Mouse (Mus musculus): ENCODE measurements at regions not wholly inside any gene's neighbourhood (a gene's known extent, or its start where the extent isn't known, plus 50 kb on each side); places are given as distances from the start of the nearest gene placed in this dataset.

- no peak for DNase-seq (ENCODE audit: low read depth, low spot score)
Measured at GRCm38 (mm10) chr2:79510485-79511094, 54.0 kb upstream of the Cerkl start.

GRCm38 (mm10) chr2:79511108-79511507 lies 54.5 kb upstream of the Cerkl start:
- no peak for DNase-seq (ENCODE audit: low read depth, low spot score)

GRCm38 (mm10) chr2:79511676-79512323 lies 55.2 kb upstream of the Cerkl start:
- peak; percentile 82 for DNase-seq (ENCODE audit: low read depth, low spot score)

- no peak for DNase-seq (ENCODE audit: low read depth, low spot score)
Measured at GRCm38 (mm10) chr2:79512374-79512773, 55.8 kb upstream of the Cerkl start.

GRCm38 (mm10) chr2:79513726-79514125 lies 57.1 kb upstream of the Cerkl start:
- no peak for DNase-seq (ENCODE audit: low read depth, low spot score)

- no peak for DNase-seq (ENCODE audit: low read depth, low spot score)
Measured at GRCm38 (mm10) chr2:79518046-79518750, 61.6 kb upstream of the Cerkl start.

- no peak for DNase-seq (ENCODE audit: low read depth, low spot score)
Measured at GRCm38 (mm10) chr2:79519799-79520449, 63.3 kb upstream of the Cerkl start.

GRCm38 (mm10) chr2:79523441-79523840 lies 66.9 kb upstream of the Cerkl start:
- no peak for DNase-seq (ENCODE audit: low read depth, low spot score)

GRCm38 (mm10) chr2:79527529-79527928 lies 70.9 kb upstream of the Cerkl start:
- no peak for DNase-seq (ENCODE audit: low read depth, low spot score)

GRCm38 (mm10) chr2:79528347-79528990 lies 71.9 kb upstream of the Cerkl start:
- no peak for DNase-seq (ENCODE audit: low read depth, low spot score)

GRCm38 (mm10) chr2:79529185-79529584 lies 72.6 kb upstream of the Cerkl start:
- DNase-seq (ENCODE audit: low read depth, low spot score): no peak

- no peak for DNase-seq (ENCODE audit: low read depth, low spot score)
Measured at GRCm38 (mm10) chr2:79532610-79533160, 76.1 kb upstream of the Cerkl start.

GRCm38 (mm10) chr2:79537126-79537875 lies 80.7 kb upstream of the Cerkl start:
- DNase-seq (ENCODE audit: low read depth, low spot score): no peak

- no peak for DNase-seq (ENCODE audit: low read depth, low spot score)
Measured at GRCm38 (mm10) chr2:79540384-79540783, 83.8 kb upstream of the Cerkl start.

- no peak for DNase-seq (ENCODE audit: low read depth, low spot score)
Measured at GRCm38 (mm10) chr2:79542191-79542980, 85.8 kb upstream of the Cerkl start.

- DNase-seq (ENCODE audit: low read depth, low spot score): no peak
Measured at GRCm38 (mm10) chr2:79543456-79543855, 86.9 kb upstream of the Cerkl start.

- no peak for DNase-seq (ENCODE audit: low read depth, low spot score)
Measured at GRCm38 (mm10) chr2:79543948-79544792, 87.6 kb upstream of the Cerkl start.

GRCm38 (mm10) chr2:79544793-79545260 lies 88.2 kb upstream of the Cerkl start:
- DNase-seq (ENCODE audit: low read depth, low spot score): no peak

- no peak for DNase-seq (ENCODE audit: low read depth, low spot score)
Measured at GRCm38 (mm10) chr2:79546206-79546605, 88.9 kb upstream of the Itprid2 start.

Data from A20 (cell line).